Mouse (Mus musculus): ENCODE results near the gene Usp7.
"Not testable (repeated sequence)": the region's sequence is repeated elsewhere in the genome, so short reads cannot be mapped to it uniquely, and the experiment has no call there.

Gene Usp7

DNA sequence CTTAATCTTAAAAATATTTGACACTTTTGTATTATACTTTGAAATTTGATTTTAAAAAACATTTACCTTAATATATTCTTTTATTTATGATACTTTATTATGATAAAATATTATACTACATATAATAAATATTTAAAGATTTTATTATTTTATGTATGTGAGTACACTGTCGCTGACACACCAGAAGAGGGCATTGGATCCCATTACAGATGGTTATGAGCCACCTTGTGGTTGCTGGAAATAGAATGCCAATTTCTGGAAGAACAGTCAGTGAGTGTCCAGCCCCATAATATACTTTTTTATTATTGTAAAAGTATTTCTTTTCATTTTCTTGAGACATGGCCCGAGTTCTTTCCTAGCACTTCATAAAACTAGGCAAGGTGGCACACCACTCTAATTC lies 10.4 kb downstream of the Usp7 start:
- no peak for DNase-seq

GRCm38 (mm10) chr16:8781191-8781590 lies 10.9 kb downstream of the Usp7 start:
- DNase-seq: no peak

DNA sequence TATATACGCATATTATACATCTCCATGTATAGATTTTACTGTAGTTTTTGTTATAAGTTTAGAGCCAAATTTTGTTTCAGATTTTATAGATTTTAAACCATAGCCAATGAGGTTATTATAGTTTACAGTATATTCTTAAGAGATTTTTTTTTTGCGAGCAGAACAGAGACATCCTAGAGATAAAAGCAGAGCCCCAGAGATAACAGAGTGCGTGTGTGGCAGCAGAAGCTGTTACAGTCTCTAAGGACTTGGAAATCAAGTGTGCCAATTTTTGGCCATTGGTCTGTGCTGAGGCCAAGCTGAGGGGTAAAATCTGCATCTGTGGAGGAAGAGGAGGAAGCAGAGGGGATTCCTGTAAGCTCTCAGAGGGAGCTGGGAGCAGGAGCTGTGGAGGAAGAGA lies 11.9 kb downstream of the Usp7 start:
- no peak for DNase-seq

GRCm38 (mm10) chr16:8778697-8779096 lies 13.4 kb downstream of the Usp7 start:
- no peak for DNase-seq

DNA sequence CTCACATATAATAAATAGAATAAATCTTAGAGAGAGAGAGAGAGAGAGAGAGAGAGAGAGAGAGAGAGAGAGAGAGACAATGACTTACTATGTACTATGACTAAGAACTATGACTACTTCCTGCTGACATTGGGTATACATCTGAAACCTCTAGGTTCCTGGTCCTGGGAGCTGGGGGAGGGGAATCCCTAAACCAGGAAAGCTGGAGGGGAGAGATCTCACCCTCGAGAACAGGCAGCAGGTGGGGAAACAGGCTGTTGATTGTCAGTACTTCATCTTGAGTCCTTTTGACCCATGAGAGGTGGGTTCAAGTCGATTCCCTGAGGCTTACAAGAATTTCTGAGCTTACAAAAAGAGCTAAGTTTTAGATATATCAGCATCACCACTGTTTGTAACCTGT lies 14.9 kb downstream of the Usp7 start:
- DNase-seq: no peak

DNA sequence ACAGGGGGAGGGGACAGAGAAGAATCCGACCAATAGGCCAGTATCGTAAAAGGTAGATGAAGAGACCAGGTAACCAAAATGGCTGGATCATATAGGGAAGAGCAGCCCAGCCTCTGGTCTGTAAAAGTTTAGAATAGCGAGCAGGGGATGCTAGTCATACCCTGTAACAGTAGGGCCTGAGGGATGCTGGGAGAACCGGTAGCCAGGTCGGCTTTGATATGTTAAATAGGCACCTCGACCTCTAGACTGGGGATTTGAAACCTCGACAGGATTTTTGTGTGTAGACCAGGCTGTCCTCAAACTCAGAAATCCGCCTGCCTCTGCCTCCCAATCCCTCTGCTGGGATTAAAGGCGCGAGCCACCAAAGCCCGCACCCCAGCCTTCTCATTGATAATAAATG lies 15.5 kb downstream of the Usp7 start:
- no peak for DNase-seq

DNA sequence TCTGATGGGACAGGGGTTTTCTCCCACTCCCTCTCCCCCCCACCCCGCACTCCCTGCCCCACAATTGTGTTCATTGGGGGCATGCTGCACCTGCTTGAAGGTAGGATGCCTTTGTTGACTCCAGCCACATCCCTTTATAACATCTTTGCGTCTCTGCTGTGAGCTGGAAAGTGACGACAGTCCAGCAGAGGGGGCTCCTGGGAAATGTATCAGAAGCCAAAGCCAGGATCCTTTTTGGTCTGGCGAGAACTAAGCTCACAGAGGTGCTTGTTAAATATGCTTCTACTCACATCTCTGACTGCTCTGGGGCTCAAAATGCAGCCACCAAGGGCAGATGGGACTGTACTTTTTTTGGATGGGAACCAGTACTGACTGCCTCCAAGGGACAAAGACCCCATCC lies 21.0 kb downstream of the Usp7 start:
- no peak for DNase-seq

GRCm38 (mm10) chr16:8770342-8770741 lies 21.8 kb downstream of the Usp7 start:
- not testable (repeated sequence) for DNase-seq

DNA sequence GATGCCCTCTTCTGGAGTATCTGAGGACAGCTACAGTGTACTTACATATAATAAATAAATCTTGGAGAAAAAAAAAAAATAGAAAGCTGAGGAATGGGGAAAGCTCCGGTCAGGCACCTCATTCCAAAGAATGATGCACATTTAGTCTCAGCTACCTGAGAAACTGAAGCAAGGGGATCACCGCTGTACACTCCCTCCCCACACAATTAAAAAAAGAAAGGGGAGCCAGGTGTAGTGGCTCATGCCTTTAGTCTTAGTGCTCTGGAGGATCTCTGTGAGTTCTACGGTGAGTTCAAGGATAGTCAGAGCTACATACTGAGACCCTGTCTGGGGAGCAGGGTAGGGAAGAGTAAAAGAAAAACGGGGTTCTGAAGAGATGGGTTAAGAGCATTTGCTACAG lies 22.6 kb downstream of the Usp7 start:
- DNase-seq: no peak

DNA sequence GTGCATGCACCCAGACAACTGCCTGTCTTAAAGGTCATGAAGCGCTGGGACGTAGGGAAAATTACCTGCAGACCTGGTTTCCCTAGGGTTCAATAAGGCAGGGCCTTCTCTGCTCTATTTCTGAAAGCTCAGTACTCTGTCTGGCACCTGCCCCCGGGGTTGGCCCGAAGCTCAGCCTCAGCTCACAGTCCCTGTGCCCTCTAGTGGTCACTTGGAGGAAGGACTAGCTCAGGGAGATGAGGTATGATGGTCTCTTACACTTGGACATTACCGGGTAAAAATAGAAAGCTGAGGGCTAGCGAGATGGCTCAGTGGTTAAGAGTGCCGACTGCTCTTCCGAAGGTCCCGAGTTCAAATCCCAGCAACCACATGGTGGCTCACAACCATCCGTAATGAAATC lies 23.0 kb downstream of the Usp7 start:
- DNase-seq: peak; percentile 63

DNA sequence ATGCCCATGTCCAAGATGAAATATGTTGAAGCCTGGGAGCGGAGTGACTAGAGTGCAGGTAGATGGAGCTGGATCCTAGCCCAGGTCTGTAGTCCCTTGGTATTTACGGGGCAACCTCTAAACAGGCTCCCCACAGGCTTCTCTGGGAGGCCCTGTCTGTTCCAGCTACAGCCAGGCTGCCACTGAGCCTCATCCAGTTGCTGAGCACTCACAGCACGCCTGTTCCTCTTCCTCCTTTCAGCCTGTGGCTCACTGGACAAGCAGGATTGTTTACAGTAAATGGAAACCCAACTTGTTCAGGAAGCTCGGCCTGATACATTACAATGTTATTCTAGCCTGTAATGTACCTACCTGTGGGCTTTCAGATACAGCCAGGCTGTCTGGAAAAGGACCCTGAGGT lies 23.5 kb downstream of the Usp7 start:
- peak; percentile 35 for DNase-seq

GRCm38 (mm10) chr16:8768071-8768470 lies 24.0 kb downstream of the Usp7 start:
- DNase-seq: no peak

DNA sequence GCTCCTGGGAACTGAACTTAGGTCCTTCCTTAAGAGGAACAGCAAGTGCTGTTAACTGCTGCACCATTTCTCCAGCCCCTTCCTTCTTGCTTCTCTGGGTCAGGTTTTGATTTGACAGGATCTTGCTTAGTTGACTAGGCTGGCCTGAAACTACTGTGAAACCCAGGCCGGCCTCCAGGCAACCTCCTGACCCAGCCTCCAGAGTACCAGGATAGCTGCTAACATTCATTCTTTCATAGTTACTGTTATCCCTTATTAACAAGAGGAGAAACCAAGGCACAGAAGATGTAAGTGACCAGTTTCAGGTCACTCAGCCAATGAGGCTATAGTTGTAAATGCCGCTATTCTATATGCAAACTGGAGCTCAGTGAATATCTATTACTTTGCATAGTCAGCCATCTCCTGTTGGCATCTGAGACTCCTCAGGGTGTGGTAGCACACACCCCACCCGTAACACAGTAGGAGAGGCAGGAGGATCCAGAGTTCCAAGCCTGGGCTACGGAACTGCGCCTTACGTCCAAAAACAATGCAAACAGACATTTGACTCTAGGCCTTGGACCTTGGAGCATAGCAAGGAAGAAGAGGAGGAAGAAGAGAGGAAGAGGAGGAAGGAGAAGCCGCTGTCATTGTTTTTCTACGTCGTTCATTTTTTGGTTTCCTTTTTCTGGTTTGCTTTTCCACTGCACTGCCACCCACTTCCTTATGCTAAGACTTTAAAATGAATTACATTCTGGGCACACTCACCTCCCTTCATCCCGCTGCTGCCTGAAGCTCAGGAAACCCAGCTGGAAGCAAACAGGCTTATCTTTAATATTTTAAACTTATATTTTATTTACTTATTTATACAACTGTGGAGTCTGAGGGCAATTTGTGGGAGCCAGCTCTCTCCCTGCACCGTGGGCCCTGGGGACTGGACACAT lies 24.7 kb downstream of the Usp7 start:
- DNase-seq: no peak

- DNase-seq: no peak
Observed at GRCm38 (mm10) chr16:8766196-8766595, 25.9 kb downstream of the Usp7 start.

- no peak for DNase-seq
Observed at GRCm38 (mm10) chr16:8764124-8764907, 27.8 kb downstream of the Usp7 start.

GRCm38 (mm10) chr16:8763028-8763427 lies 29.1 kb downstream of the Usp7 start:
- no peak for DNase-seq

- DNase-seq: no peak
Observed at GRCm38 (mm10) chr16:8761894-8762293, 30.2 kb downstream of the Usp7 start.

DNA sequence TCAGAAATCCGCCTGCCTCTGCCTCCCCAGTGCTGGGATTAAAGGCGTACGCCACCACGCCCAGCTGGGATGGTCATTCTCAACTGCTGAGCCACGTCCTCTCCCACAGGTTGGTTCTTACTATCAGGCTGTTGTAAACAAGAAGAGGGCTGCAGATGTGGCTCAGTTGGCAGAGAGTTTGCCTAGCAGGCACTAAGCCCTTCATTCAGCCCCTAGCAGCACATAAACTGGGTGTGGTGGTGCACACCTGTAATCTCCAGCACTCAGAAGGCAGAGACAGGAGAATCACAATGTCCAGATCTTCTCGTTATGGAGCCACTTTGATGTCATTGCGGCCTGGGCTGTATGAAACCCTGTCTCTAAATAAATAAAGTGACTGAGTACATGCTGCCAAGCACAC lies 31.1 kb downstream of the Usp7 start:
- no peak for DNase-seq

DNA sequence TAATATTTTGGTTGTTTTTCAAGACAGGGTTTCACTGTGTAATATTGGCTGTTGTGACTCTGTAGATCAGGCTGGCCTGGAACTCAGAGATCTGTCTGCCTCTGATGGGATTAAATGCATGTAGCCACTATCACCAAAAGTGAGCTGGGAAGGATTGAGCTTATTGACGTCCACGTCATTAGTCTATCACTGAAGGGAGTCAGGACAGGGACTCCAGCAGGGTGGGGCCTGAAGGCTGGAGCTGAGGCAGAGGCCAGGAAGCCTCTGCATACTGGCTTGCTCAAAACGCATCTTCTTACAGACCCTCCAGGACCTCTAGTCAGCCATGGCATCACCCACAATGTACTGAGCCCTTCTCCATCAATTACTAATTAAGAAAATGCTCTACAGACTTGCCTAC lies 33.1 kb downstream of the Usp7 start:
- DNase-seq: no peak

DNA sequence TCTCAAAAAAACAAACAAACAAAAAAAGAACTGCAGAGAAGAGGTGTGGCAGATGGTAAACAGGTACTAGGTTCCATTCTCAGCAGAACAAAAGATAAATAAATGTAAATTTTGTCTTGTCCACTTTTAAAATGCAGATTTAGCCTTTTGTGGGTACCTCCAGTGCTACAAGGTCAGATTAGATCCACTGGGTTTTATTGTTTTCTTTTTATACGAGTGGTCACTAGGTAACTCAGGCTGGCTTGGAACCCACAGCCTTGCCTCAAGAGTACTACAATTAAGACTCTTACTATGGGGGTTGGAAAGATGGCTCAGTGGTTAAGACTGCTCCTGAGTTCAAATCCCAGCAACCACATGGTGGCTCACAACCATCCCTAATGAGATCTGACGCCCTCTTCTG lies 33.9 kb downstream of the Usp7 start:
- no peak for DNase-seq

DNA sequence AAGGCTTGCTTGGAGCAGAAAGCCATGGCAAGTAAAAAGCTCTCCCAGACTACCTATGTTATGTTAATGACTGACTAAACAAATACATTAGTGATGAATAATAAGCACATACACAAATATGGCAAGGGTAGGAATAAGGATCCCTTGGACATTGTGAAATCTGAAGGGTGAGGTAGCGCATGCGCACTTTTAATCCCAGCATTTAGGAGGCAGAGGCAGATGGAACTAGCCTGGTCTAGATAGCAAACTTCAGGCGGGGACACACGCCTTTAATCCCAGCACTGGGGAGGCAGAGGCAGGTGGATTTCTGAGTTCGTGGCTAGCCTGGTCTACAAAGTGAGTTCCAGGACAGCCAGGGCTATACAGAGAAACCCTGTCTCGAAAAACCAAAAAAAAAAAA lies 34.5 kb downstream of the Usp7 start:
- not testable (repeated sequence) for DNase-seq

DNA sequence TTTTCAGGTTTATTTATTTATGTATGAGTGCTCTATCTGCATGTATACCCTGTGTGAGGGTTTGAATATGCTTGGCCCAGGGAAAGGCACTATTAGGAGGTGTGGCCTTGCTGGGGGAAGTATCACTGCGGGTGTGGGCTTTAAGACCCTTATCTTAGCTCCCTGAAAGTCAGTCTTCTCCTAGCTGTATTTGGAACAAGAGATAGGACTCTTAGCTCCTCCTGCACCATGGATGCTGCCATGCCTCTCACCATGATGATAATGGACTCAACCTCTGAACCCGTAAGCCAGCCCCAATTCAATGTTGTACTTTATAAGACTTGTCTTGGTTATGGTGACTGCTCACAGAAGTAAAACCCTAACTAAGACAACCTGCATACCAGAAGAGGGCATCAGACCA lies 39.8 kb downstream of the Usp7 start:
- no peak for DNase-seq

- DNase-seq: no peak
Observed at GRCm38 (mm10) chr16:8751555-8752235, 40.4 kb downstream of the Usp7 start.

DNA sequence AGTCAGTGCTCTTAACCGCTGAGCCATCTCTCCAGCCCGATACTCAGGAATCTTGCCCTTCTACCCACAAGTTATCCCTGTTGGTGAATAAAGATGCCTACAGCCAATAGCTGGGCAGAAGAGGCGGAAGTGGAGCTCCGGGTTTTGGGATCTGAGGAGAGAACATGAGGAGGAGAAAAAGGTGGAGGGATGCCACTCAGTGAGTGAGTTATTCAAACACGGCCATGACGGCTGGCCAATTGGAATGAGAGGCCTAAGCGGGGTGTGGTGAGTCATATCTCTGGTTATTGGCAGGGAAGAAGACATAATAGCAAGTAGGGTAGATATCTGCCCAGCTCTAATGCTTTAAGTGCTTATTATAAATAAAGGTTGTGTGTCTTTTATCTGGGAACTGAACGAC lies 43.2 kb downstream of the Usp7 start:
- DNase-seq: no peak
